Mouse (Mus musculus) C2C12 (cell line): ENCODE results near the gene 1700031F05Rik.
"Not testable (repeated sequence)": the region's sequence is repeated elsewhere in the genome, so short reads cannot be mapped to it uniquely, and the experiment has no call there.

Experiments used
- CTCF ChIP-seq: IDR thresholded peaks from one replicate; pipeline ENCODE4 v1.5.1; 2011; ENCODE audit not compliant: control insufficient read depth, insufficient read depth, insufficient read length
- FOSL1 ChIP-seq: IDR thresholded peaks from one replicate; pipeline ENCODE4 v1.8.0; 2011; ENCODE audit warnings: mild to moderate bottlenecking, low read length; ENCODE audit not compliant: poor library complexity, insufficient read depth, severe bottlenecking
- MAX ChIP-seq: IDR thresholded peaks from one replicate; pipeline ENCODE4 v1.6.1; 2011; ENCODE audit warnings: mild to moderate bottlenecking, control low read depth
- USF1 ChIP-seq: IDR thresholded peaks from one replicate; pipeline ENCODE4 v1.6.1; 2011; ENCODE audit warnings: low read depth, mild to moderate bottlenecking, control low read depth, moderate library complexity

DNA sequence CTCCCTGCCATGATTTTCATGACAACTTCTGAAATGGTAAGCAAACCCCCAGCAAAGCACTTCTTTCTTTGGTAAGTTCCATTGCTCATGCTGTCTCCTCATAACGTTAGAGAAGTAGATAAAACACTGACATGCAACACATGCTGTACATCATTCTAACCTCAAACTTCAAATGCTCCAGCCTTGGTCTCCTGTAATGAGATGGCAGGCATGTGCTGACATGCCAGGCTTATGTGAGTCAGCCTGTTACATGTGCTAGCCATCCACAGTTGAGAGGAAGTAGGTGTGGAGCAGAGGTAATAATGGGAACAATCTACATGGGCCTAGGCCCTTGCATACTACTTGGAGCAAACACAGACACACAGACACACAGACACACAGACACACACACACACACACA, 47.1 kb upstream of the 1700031F05Rik start:
- TF ChIP-seq CTCF, FOSL1, USF1, MAX: not testable (repeated sequence)
